Mouse (Mus musculus): Measurements from ENCODE around the gene Eef2kmt. TPM values are rescaled to one million over a fixed set of nuclear protein-coding genes. Genes with fewer than 3 reads are reported as not detected.

Gene Eef2kmt
- polyA plus RNA-seq, 1 experiment from 2014 or later: 17.9 TPM

- H3K36me3 ChIP-seq (ENCODE audit: control insufficient read depth, insufficient read depth): no peaks in the 10 kb centered on the region
- 83% methylated on average over 4 of the region's 4 CpGs for WGBS
Measured at GRCm38 (mm10) chr16:5271411-5272035, 15.7 kb upstream of the Eef2kmt start.

GRCm38 (mm10) chr16:5263926-5264325 lies 8.1 kb upstream of the Eef2kmt start:
- Histone ChIP-seq H3K4me2 (replicated peaks; ENCODE audit: low read depth) (no peak overlapping the region), H3K27ac (ENCODE audit: low read depth, low read length) (no peak overlapping the region), H3K9ac (ENCODE audit: low read depth, low read length) (no peak overlapping the region), H3K4me3 (ENCODE audit: low read depth, low read length) (no peak overlapping the region), H3K36me3 (ENCODE audit: control insufficient read depth, insufficient read depth) (no peaks in the 10 kb centered on the region), H3K27me3 (replicated peaks; ENCODE audit: control insufficient read depth, insufficient read depth, low read length) (no peaks in the 10 kb centered on the region), H3K9me3 (ENCODE audit: control insufficient read depth) (no peaks in the 10 kb centered on the region), H3K4me1 (replicated peaks; ENCODE audit: control insufficient read depth, insufficient read depth, low read length) (no peaks in the 10 kb centered on the region)
- no peak for ATAC-seq
- TF ChIP-seq CTCF (IDR thresholded peaks at IDR 0.05; ENCODE audit: low read depth): no peak
- 85% methylated on average over 7 of the region's 7 CpGs for WGBS

More at GRCm38 (mm10) chr16:5271411-5272035, 15.7 kb upstream of the Eef2kmt start:
- no peak overlapping the region for H3K27ac ChIP-seq (ENCODE audit: low read depth, low read length)
- 0 out of 2 replicates have a peak, but pooled peaks have one; percentile 8 for ATAC-seq
- no peak overlapping the region for H3K9ac ChIP-seq (ENCODE audit: low read depth, low read length)
- H3K4me2 ChIP-seq (replicated peaks; ENCODE audit: low read depth): no peak overlapping the region
- no peak for TF ChIP-seq CTCF (IDR thresholded peaks at IDR 0.05; ENCODE audit: low read depth)
- no peak overlapping the region for H3K4me3 ChIP-seq (ENCODE audit: low read depth, low read length)
- H3K4me1 ChIP-seq (replicated peaks; ENCODE audit: control insufficient read depth, insufficient read depth, low read length): no peaks in the 10 kb centered on the region
- H3K9me3 ChIP-seq (ENCODE audit: control insufficient read depth): no peaks in the 10 kb centered on the region
- no peaks in the 10 kb centered on the region for H3K27me3 ChIP-seq (replicated peaks; ENCODE audit: control insufficient read depth, insufficient read depth, low read length)

DNA sequence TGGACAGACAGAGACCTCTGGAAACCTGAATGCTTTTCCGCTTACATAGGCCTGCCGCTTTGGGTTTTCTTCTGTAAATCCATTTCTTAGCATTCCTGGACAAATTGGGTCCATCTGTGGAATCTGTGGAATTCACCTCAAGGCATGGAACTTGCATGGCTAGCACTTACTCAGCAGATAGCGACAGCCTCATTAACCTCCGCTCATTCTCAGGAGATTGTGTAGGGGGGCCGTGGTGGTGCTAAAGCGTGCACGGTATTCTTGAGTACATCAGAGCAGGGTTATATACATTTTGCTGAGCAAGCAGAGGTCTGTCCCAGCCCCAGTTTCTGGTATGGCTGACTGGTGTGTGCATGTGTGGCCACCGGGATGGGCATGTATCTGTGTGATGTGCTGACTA lies 7.4 kb upstream of the Eef2kmt start:
- Histone ChIP-seq H3K4me1 (replicated peaks; ENCODE audit: control insufficient read depth, insufficient read depth, low read length) (no peaks in the 10 kb centered on the region), H3K9ac (ENCODE audit: low read depth, low read length) (no peak overlapping the region), H3K4me2 (replicated peaks; ENCODE audit: low read depth) (no peak overlapping the region), H3K36me3 (ENCODE audit: control insufficient read depth, insufficient read depth) (no peaks in the 10 kb centered on the region), H3K9me3 (ENCODE audit: control insufficient read depth) (no peaks in the 10 kb centered on the region), H3K27me3 (replicated peaks; ENCODE audit: control insufficient read depth, insufficient read depth, low read length) (no peaks in the 10 kb centered on the region), H3K27ac (ENCODE audit: low read depth, low read length) (no peak overlapping the region), H3K4me3 (ENCODE audit: low read depth, low read length) (no peak overlapping the region)
- no peak for ATAC-seq
- no peak for TF ChIP-seq CTCF (IDR thresholded peaks at IDR 0.05; ENCODE audit: low read depth)
- 65% methylated on average over 8 of the region's 8 CpGs for WGBS

DNA sequence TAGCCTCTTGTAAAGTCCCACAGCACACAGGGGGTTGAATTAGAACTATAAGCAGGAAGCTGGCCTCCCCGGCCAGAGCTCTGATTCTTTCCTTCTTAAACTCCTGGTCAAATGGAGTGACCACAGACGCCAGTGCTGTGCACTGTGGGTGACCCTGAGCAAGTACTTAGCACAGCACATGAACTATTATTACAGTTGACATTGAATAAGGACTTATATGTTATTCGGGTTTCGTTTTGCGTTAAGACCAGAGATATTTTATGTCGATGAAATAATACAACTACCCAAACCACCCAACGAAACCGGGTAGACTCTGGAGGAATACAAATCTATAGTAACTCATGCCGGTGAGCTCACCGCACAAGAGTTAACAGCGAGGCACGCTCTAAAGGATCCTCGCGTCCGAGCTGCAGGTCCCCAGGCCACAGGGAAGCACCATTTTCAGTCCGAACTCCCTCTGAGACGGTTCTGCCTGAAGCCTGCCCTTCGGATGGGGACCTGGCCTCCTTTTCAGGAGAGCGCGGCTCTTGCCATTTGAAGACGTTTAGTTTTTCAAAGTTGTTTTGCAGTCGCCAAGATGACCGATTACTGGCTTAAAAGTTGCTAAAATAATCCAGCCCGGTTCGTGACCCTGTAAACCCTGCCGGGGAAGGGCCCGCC lies 572 bp downstream of the Eef2kmt start:
- H3K9ac ChIP-seq (ENCODE audit: low read depth, low read length): peak overlapping the region; percentile 60
- peaks cover 3% of the 10 kb centered on the region; the same call in 1 of the 2 replicates for H3K4me1 ChIP-seq (replicated peaks; ENCODE audit: control insufficient read depth, insufficient read depth, low read length)
- H3K4me3 ChIP-seq (ENCODE audit: low read depth, low read length): peak overlapping the region; percentile 78
- H3K36me3 ChIP-seq (ENCODE audit: control insufficient read depth, insufficient read depth): peaks cover 5% of the 10 kb centered on the region; the same call in 1 of the 2 replicates
- TF ChIP-seq CTCF (IDR thresholded peaks at IDR 0.05; ENCODE audit: low read depth): no peak
- ATAC-seq: no peak
- no peaks in the 10 kb centered on the region for H3K27me3 ChIP-seq (replicated peaks; ENCODE audit: control insufficient read depth, insufficient read depth, low read length)
- no peaks in the 10 kb centered on the region for H3K9me3 ChIP-seq (ENCODE audit: control insufficient read depth)
- WGBS: 1% methylated on average over 27 of the region's 27 CpGs
- H3K27ac ChIP-seq (ENCODE audit: low read depth, low read length): peak overlapping the region; percentile 63
- H3K4me2 ChIP-seq (replicated peaks; ENCODE audit: low read depth): peak overlapping the region; percentile 77

GRCm38 (mm10) chr16:5254346-5255025 lies 1.3 kb downstream of the Eef2kmt start:
- Histone ChIP-seq H3K9ac (ENCODE audit: low read depth, low read length) (peak overlapping the region; percentile 60), H3K27ac (ENCODE audit: low read depth, low read length) (peak overlapping the region; percentile 63)
- 4% methylated on average over 15 of the region's 15 CpGs for WGBS

DNA sequence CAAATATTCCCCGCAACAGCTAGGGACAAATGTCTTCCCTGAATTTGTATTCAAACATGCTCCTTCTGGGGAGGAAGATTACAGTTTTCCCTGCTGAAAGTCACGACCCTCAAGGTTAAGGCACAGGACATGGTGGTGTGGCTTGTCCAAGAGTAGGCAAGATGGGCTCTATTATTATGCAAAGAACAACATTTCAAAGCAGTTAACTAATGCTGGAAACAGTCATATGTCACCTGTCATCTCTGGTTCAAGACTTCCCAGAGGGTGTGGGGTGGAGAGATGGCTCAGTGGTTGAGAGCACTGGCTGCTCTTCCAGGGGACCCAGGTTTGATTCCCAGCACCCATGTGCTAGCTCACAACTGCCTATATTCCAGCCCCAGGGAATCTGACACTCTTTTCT lies 3.5 kb downstream of the Eef2kmt start:
- no peak overlapping the region for H3K4me2 ChIP-seq (replicated peaks; ENCODE audit: low read depth)
- H3K27me3 ChIP-seq (replicated peaks; ENCODE audit: control insufficient read depth, insufficient read depth, low read length): no peaks in the 10 kb centered on the region
- WGBS: 98% methylated on average over 2 of the region's 2 CpGs
- H3K27ac ChIP-seq (ENCODE audit: low read depth, low read length): no peak overlapping the region
- no peak for TF ChIP-seq CTCF (IDR thresholded peaks at IDR 0.05; ENCODE audit: low read depth)
- H3K9ac ChIP-seq (ENCODE audit: low read depth, low read length): no peak overlapping the region
- ATAC-seq: no peak
- H3K4me3 ChIP-seq (ENCODE audit: low read depth, low read length): no peak overlapping the region
- H3K4me1 ChIP-seq (replicated peaks; ENCODE audit: control insufficient read depth, insufficient read depth, low read length): peaks cover 3% of the 10 kb centered on the region; the same call in 1 of the 2 replicates
- peaks cover 33% of the 10 kb centered on the region for H3K36me3 ChIP-seq (ENCODE audit: control insufficient read depth, insufficient read depth)
- H3K9me3 ChIP-seq (ENCODE audit: control insufficient read depth): no peaks in the 10 kb centered on the region

More at GRCm38 (mm10) chr16:5254346-5255025, 1.3 kb downstream of the Eef2kmt start:
- Histone ChIP-seq H3K27me3 (replicated peaks; ENCODE audit: control insufficient read depth, insufficient read depth, low read length) (no peaks in the 10 kb centered on the region), H3K36me3 (ENCODE audit: control insufficient read depth, insufficient read depth) (peaks cover 10% of the 10 kb centered on the region; the same call in 1 of the 2 replicates), H3K4me1 (replicated peaks; ENCODE audit: control insufficient read depth, insufficient read depth, low read length) (peaks cover 3% of the 10 kb centered on the region; the same call in 1 of the 2 replicates), H3K4me2 (replicated peaks; ENCODE audit: low read depth) (peak overlapping the region; percentile 77), H3K4me3 (ENCODE audit: low read depth, low read length) (peak overlapping the region; percentile 78), H3K9me3 (ENCODE audit: control insufficient read depth) (no peaks in the 10 kb centered on the region)
- TF ChIP-seq CTCF (IDR thresholded peaks at IDR 0.05; ENCODE audit: low read depth): peak; percentile 99
- peak; percentile 75 for ATAC-seq

Data from intestine, postnatal 0 days (tissue).